Mouse (Mus musculus): ENCODE results near the gene Slc7a11. TPM values are rescaled to one million over a fixed set of nuclear protein-coding genes. Genes with fewer than 3 reads are reported as not detected.
A peak's percentile ranks its signal among the peaks of the same experiment; 100 is the strongest.

Gene Slc7a11
- polyA plus RNA-seq, 2 experiments, result 2.6 to 5.8 TPM

GRCm38 (mm10) chr3:50300002-50300951, 143.1 kb downstream of the Slc7a11 start:
- Histone ChIP-seq H3K9me3 (ENCODE audit: control insufficient read depth, low read length) (no peaks in the 10 kb centered on the region), H3K27ac (replicated peaks; ENCODE audit: low read depth, low read length) (no peak overlapping the region), H3K27me3 (ENCODE audit: control insufficient read depth, insufficient read depth, low read length) (no peaks in the 10 kb centered on the region), H3K4me3 (replicated peaks; ENCODE audit: low read length) (no peak overlapping the region), H3K4me1 (ENCODE audit: control insufficient read depth, insufficient read depth, low read length) (peaks cover 26% of the 10 kb centered on the region), H3K4me2 (replicated peaks; ENCODE audit: low read depth, low read length, severe bottlenecking) (no peak overlapping the region), H3K36me3 (ENCODE audit: control insufficient read depth, insufficient read depth, low read length) (no peaks in the 10 kb centered on the region), H3K9ac (ENCODE audit: low read depth, low read length, severe bottlenecking) (no peak overlapping the region)
- TF ChIP-seq POLR2A (IDR thresholded peaks at IDR 0.05; ENCODE audit: borderline replicate concordance, extremely low read depth, insufficient read depth, insufficient read length), result no peak
- WGBS, result 50% methylated on average over 17 of the region's 17 CpGs
- peak; percentile 71 for ATAC-seq (ENCODE audit: low FRiP score, low read depth)
- peak; percentile 46 for DNase-seq (ENCODE audit: low spot score)

GRCm38 (mm10) chr3:50298366-50298991, 144.9 kb downstream of the Slc7a11 start:
- Histone ChIP-seq H3K4me3 (replicated peaks; ENCODE audit: low read length) (no peak overlapping the region), H3K9me3 (ENCODE audit: control insufficient read depth, low read length) (no peaks in the 10 kb centered on the region), H3K27me3 (ENCODE audit: control insufficient read depth, insufficient read depth, low read length) (no peaks in the 10 kb centered on the region), H3K36me3 (ENCODE audit: control insufficient read depth, insufficient read depth, low read length) (no peaks in the 10 kb centered on the region), H3K9ac (ENCODE audit: low read depth, low read length, severe bottlenecking) (no peak overlapping the region), H3K27ac (replicated peaks; ENCODE audit: low read depth, low read length) (no peak overlapping the region), H3K4me2 (replicated peaks; ENCODE audit: low read depth, low read length, severe bottlenecking) (no peak overlapping the region), H3K4me1 (ENCODE audit: control insufficient read depth, insufficient read depth, low read length) (peaks cover 26% of the 10 kb centered on the region)
- WGBS, result 59% methylated on average over 7 of the region's 7 CpGs
- TF ChIP-seq POLR2A (IDR thresholded peaks at IDR 0.05; ENCODE audit: borderline replicate concordance, extremely low read depth, insufficient read depth, insufficient read length), result no peak
- ATAC-seq (ENCODE audit: low FRiP score, low read depth) (no peak), DNase-seq (ENCODE audit: low spot score) (no peak)

DNA sequence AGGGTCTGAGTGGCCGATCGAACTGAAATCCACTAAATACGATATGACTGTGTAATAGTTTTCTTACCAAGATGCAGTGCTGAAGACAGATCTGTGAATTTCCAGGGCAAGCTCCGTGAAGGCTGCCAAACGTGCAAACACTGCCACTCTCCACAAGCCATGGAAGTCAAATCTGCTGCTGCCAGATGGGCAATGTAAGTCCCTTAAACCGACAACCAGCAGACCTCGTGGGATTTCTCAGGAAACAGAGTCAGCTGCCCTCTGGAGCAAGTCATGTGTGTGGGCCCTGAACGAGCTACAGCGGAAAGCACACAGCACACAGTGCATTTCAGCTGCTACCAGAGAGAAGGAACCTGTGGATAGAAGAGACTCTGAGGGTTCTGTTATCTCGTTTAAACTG, 146.5 kb downstream of the Slc7a11 start:
- H3K9ac ChIP-seq (ENCODE audit: low read depth, low read length, severe bottlenecking), result no peak overlapping the region
- H3K36me3 ChIP-seq (ENCODE audit: control insufficient read depth, insufficient read depth, low read length), result no peaks in the 10 kb centered on the region
- no peak for TF ChIP-seq POLR2A (IDR thresholded peaks at IDR 0.05; ENCODE audit: borderline replicate concordance, extremely low read depth, insufficient read depth, insufficient read length)
- no peak overlapping the region for H3K27ac ChIP-seq (replicated peaks; ENCODE audit: low read depth, low read length)
- 44% methylated on average over 10 of the region's 10 CpGs for WGBS
- H3K4me2 ChIP-seq (replicated peaks; ENCODE audit: low read depth, low read length, severe bottlenecking), result no peak overlapping the region
- no peak for ATAC-seq (ENCODE audit: low FRiP score, low read depth)
- H3K4me1 ChIP-seq (ENCODE audit: control insufficient read depth, insufficient read depth, low read length), result peaks cover 26% of the 10 kb centered on the region
- H3K9me3 ChIP-seq (ENCODE audit: control insufficient read depth, low read length), result no peaks in the 10 kb centered on the region
- H3K4me3 ChIP-seq (replicated peaks; ENCODE audit: low read length), result no peak overlapping the region
- no peaks in the 10 kb centered on the region for H3K27me3 ChIP-seq (ENCODE audit: control insufficient read depth, insufficient read depth, low read length)
- peak; percentile 31 for DNase-seq (ENCODE audit: low spot score)

- Histone ChIP-seq H3K9ac (ENCODE audit: low read depth, low read length, severe bottlenecking) (no peak overlapping the region), H3K9me3 (ENCODE audit: control insufficient read depth, low read length) (no peaks in the 10 kb centered on the region), H3K27ac (replicated peaks; ENCODE audit: low read depth, low read length) (no peak overlapping the region), H3K4me1 (ENCODE audit: control insufficient read depth, insufficient read depth, low read length) (0 out of 2 replicates have a peak, but pooled peaks cover 3% of the 10 kb centered on the region), H3K4me3 (replicated peaks; ENCODE audit: low read length) (no peak overlapping the region), H3K36me3 (ENCODE audit: control insufficient read depth, insufficient read depth, low read length) (no peaks in the 10 kb centered on the region), H3K4me2 (replicated peaks; ENCODE audit: low read depth, low read length, severe bottlenecking) (no peak overlapping the region), H3K27me3 (ENCODE audit: control insufficient read depth, insufficient read depth, low read length) (no peaks in the 10 kb centered on the region)
- DNase-seq (ENCODE audit: low spot score) (no peak), ATAC-seq (ENCODE audit: low FRiP score, low read depth) (no peak)
- WGBS, result 75% methylated on average over 2 of the region's 2 CpGs
- no peak for TF ChIP-seq POLR2A (IDR thresholded peaks at IDR 0.05; ENCODE audit: borderline replicate concordance, extremely low read depth, insufficient read depth, insufficient read length)
Measured at GRCm38 (mm10) chr3:50275023-50275422, 168.4 kb downstream of the Slc7a11 start.

DNA sequence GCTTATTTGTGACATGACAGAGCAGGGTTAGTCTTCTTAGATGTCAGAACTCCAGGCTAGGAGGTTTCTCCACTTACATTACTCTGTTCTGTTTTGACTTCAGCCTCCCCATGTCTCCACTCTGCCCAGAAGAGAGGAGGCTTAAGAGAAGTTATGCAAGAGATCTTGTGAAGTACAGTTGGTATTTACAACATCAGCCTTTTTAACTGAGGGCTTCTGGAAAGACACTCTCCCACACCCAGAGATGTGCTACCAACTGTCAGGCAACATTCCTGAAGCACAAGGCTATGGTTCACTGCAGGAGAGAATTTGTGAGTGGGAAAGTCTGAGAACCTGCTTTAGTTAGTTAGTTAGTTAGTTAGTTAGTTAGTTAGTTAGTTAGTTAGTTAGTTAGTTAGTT, 171.2 kb downstream of the Slc7a11 start:
- Histone ChIP-seq H3K4me2 (replicated peaks; ENCODE audit: low read depth, low read length, severe bottlenecking) (no peak overlapping the region), H3K27ac (replicated peaks; ENCODE audit: low read depth, low read length) (no peak overlapping the region), H3K4me1 (ENCODE audit: control insufficient read depth, insufficient read depth, low read length) (no peaks in the 10 kb centered on the region), H3K27me3 (ENCODE audit: control insufficient read depth, insufficient read depth, low read length) (no peaks in the 10 kb centered on the region), H3K36me3 (ENCODE audit: control insufficient read depth, insufficient read depth, low read length) (no peaks in the 10 kb centered on the region), H3K9me3 (ENCODE audit: control insufficient read depth, low read length) (no peaks in the 10 kb centered on the region), H3K9ac (ENCODE audit: low read depth, low read length, severe bottlenecking) (no peak overlapping the region), H3K4me3 (replicated peaks; ENCODE audit: low read length) (no peak overlapping the region)
- DNase-seq (ENCODE audit: low spot score) (no peak), ATAC-seq (ENCODE audit: low FRiP score, low read depth) (no peak)
- no peak for TF ChIP-seq POLR2A (IDR thresholded peaks at IDR 0.05; ENCODE audit: borderline replicate concordance, extremely low read depth, insufficient read depth, insufficient read length)

Measured in limb, embryonic 14.5 days (tissue).